Mouse (Mus musculus) bone marrow macrophage, adult 2 months (primary cell): ENCODE results near the gene Sphk1. TPM values are rescaled to one million over a fixed set of nuclear protein-coding genes. Genes with fewer than 3 reads are reported as not detected.

ENCODE experiments used
- H3K27ac ChIP-seq: 2 replicates; pipeline ENCODE4 v1.5.1; 2012; ENCODE audit warnings: low read depth, low read length; ENCODE audit not compliant: insufficient read depth
- H3K4me1 ChIP-seq: 2 replicates; pipeline ENCODE4 v1.6.1; 2012; ENCODE audit warnings: low read length; ENCODE audit not compliant: control insufficient read depth, insufficient read depth
- H3K4me3 ChIP-seq: 2 replicates; pipeline ENCODE4 v1.5.1; 2012; ENCODE audit warnings: mild to moderate bottlenecking, low read length, moderate library complexity; ENCODE audit not compliant: insufficient read depth
- CTCF ChIP-seq: IDR thresholded peaks from 2 replicates; pipeline ENCODE4 v1.5.1; 2012; ENCODE audit warnings: low read depth, mild to moderate bottlenecking, low read length, moderate library complexity
- POLR2A ChIP-seq: IDR thresholded peaks from 2 replicates; pipeline ENCODE4 v1.6.1; 2012; ENCODE audit warnings: mild to moderate bottlenecking, low read depth, low read length, borderline replicate concordance
- polyA plus RNA-seq: library from polyadenylated mRNA; stranded (reverse); fragments of >200 nt; gene quantifications from 2 replicates; pipeline ENCODE4 v1.2.4, GENCODE M21; 2012; ENCODE audit not compliant: missing spikeins, insufficient read depth, insufficient read length

The Sphk1 gene
- polyA plus RNA-seq, 1 experiment = not detected

DNA sequence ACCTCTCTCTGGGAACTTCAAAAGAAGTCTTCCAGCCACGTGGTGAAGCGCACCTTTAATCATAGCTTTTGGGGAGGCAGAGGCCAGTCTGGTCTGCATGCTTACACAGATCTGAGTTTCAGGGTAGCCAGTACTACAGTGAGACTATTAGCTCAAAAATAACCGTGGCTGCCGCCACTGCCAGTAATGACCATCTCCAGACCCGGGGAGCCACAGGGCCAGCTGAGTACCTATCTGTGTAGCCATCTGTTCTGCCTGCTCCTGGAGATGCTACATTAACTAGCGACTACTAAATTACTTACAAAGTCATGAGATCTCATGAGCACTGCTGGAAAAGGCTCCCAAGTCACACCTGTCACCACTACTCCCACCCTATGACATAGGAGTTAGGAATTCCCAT is 44.3 kb downstream of the Sphk1 start:
- H3K4me3 ChIP-seq = no peak overlapping the region
- H3K27ac ChIP-seq = no peak overlapping the region
- TF ChIP-seq POLR2A (no peak), CTCF (no peak)
- peaks cover 35% of the 10 kb centered on the region for H3K4me1 ChIP-seq

DNA sequence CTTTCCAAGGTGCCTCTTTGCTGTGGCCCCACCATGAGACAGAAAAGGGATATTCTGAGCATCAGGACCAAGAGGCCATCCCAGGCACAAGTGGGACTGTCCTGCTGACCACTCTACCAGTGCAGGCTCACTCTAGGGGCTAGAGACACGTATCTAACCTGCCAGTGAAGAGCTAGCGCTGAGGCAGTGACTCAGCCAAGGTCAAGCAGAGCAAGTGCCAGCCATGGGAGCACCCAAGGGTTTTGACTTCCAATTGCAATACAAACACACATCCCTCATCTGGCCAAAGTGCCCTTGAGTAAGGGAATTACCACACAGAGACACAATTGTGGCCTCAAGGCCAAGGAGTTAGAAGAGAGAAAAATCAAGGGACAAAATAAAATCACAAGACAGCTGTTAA is 44.7 kb downstream of the Sphk1 start:
- no peak overlapping the region for H3K4me3 ChIP-seq
- TF ChIP-seq POLR2A (no peak), CTCF (no peak)
- H3K4me1 ChIP-seq = peaks cover 39% of the 10 kb centered on the region
- no peak overlapping the region for H3K27ac ChIP-seq

DNA sequence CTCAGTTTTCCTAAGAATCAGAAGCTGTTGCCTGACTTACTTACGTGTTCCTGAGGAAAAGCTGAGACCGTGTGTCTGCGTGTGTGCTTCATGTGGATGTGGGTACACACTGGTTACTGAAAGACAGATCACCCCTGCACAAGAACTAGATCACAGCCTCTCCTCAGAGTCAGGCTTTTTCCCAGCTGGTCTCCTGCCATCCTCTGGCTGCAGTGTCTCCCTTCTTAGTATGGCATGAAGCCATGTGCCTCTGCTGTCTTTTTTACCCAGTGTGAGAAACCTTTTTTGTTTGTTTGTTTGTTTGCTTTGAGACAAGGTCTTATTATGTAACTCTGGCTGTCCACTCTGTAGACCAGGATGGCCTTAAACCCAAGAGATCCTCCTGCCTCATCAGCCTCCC is 48.6 kb downstream of the Sphk1 start:
- H3K4me3 ChIP-seq = no peak overlapping the region

DNA sequence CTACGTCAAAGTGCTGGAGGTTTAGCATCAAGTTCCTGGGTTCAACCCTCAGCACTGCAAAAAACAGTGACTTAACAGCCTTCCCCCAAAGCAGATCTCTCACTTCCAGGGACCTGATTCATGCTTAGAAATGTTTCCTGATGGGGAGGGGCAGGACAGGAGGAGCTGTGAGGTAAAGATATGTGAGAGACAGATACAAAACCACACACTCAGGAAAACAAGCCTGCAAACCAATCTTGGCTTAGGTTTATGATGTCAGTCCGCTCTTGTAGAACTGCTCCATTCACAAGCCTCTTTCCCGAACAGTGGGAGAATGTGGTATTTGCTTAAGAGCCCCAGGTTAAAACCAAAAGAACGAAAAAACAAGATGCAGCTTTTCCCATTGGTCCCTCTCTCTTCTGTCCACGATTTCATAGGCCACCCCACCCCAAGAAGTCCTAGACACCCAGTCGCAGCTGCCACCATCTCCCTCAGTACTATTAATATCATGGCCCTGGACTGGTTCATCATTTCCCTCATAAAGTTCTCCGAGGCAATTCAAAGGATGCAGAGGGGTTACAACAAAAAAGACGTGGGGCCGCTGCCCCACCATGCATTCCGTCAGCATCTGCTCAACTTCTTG is 49.4 kb downstream of the Sphk1 start:
- no peak for TF ChIP-seq CTCF
- no peak for TF ChIP-seq POLR2A
- peaks cover 7% of the 10 kb centered on the region for H3K4me1 ChIP-seq
- peak overlapping the region; percentile 95 for H3K4me3 ChIP-seq
- no peak overlapping the region for H3K27ac ChIP-seq

More for the DNA sequence above, 48.6 kb downstream of the Sphk1 start:
- Histone ChIP-seq H3K27ac (no peak overlapping the region), H3K4me1 (peaks cover 10% of the 10 kb centered on the region)
- TF ChIP-seq POLR2A (no peak), CTCF (no peak)

DNA sequence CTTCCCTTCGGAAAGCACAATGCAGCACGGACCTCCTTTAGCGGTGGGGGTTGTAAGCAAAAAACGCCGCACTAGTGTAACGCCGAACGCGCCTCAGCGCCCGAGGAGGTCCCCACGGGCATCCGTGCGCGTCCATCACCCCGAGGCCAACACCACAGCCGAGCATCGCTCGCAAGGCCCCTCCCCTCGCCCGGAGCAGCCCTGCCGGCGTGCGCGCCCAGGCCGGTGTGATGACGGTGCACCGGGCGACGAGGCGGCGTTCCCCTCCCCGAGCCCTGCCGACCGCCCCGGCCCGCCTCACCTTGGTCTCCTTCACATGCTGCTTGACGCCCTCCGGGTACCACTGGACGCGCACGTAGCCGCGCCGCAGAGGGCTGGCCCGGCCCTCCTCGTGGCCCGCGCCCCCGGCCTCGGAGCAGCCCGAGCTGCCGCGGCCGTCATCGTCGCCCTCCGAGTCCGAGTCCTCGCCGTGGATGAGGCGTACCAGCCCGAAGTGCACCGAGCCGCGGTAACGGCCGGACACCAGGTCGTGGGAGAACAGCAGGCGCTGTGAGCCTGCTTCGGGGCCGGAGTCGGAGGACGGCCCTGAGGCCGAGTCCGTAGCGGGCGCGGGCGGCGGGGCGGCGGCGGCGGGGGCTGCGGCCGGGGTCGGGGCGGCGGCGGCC is 50.1 kb downstream of the Sphk1 start:
- Histone ChIP-seq H3K4me1 (peaks cover 7% of the 10 kb centered on the region), H3K27ac (no peak overlapping the region), H3K4me3 (peak overlapping the region; percentile 95)
- TF ChIP-seq CTCF = no peak
- TF ChIP-seq POLR2A = no peak

DNA sequence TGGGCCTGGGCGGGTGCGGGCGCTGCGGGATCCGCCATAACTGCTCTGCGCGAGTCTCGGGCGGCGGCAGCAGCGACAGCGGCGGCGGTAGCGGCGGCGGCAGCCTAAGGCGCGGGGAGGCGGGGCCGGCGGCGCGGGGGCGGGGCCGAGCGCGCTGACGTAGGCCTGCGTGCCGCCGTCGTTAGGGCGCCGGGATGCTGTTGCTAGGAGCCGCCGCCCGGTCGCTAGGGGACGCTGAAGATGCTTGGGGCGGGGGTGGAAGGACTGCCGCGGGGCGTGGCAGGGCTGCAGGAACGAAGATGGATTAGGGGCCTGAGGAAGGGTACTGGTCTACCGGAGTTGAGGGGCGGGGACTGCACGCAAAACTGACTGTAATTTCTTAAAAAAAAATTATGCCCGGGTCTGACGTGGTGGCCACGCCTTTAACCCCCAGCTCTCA is 50.7 kb downstream of the Sphk1 start, which contains the start of gene Ube2o:
Gene Ube2o (minus strand): TSS at position 72 of the 439 bp plus-strand sequence.
- TF ChIP-seq CTCF (no peak), POLR2A (no peak)
- H3K27ac ChIP-seq = no peak within 1 kb of the TSS
- H3K4me1 ChIP-seq = peaks cover 7% of the 10 kb centered on the region
- H3K4me3 ChIP-seq = peak within 1 kb of the TSS; percentile 95

DNA sequence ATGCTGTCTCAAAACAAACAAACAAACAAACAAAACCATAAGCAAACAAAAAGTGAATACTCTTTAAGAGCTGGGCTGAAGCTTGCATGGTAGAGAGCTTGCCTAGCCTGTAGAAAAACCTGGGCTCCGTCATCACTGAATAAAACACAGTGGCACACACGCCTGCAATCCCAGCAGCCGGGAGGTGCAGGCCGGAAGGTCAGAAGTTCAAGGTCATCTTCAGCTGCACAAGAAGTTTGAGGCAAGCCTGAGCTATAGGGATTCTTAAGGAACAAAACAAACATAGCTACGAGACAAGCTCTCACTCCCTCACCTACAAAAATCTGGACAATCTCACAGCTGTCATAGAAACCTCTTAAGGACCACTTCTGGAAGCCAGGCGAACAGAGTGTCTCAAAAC is 55.0 kb downstream of the Sphk1 start:
- TF ChIP-seq POLR2A (no peak), CTCF (no peak)
- H3K4me1 ChIP-seq = no peaks in the 10 kb centered on the region

More for the DNA sequence above, 55.0 kb downstream of the Sphk1 start:
- Histone ChIP-seq H3K27ac (no peak overlapping the region), H3K4me3 (no peak overlapping the region)

Other genes starting within 250 kb of the Sphk1 start
- gene Galr2, start 250.0 kb upstream of the Sphk1 start, polyA plus RNA-seq = 0.41 TPM in 1 of 2 replicates, not detected in the other
- gene Exoc7, start 223.7 kb upstream of the Sphk1 start, polyA plus RNA-seq = 71.8 and 88.2 TPM in 2 replicates
- gene Foxj1, start 195.5 kb upstream of the Sphk1 start, polyA plus RNA-seq = not detected in 2 replicates
- gene Rnf157, start 117.9 kb upstream of the Sphk1 start, polyA plus RNA-seq = 12.3 and 12.4 TPM in 2 replicates
- gene Ubald2, start 96.8 kb upstream of the Sphk1 start, polyA plus RNA-seq = 123 and 152 TPM in 2 replicates
- gene Qrich2, start 64.7 kb upstream of the Sphk1 start, polyA plus RNA-seq = not detected in 2 replicates
- gene Prpsap1, start 36.7 kb upstream of the Sphk1 start, polyA plus RNA-seq = 50.8 and 54.5 TPM in 2 replicates
- 6.2 and 8.0 TPM in 2 replicates for gene Ube2o, start 50.5 kb downstream of the Sphk1 start, polyA plus RNA-seq
- not detected in 2 replicates for gene Aanat, start 55.5 kb downstream of the Sphk1 start, polyA plus RNA-seq
- gene Rhbdf2, start 96.1 kb downstream of the Sphk1 start, polyA plus RNA-seq = 37.5 and 39.0 TPM in 2 replicates
- gene Prcd, start 122.6 kb downstream of the Sphk1 start, polyA plus RNA-seq = not detected in 2 replicates
- gene Cygb, start 123.4 kb downstream of the Sphk1 start, polyA plus RNA-seq = not detected in 2 replicates
- not detected in 2 replicates for gene St6galnac1, start 244.6 kb downstream of the Sphk1 start, polyA plus RNA-seq